Mouse (Mus musculus) bone marrow, adult 2 months (tissue): ENCODE results near the gene Olfr904. TPM values are rescaled to one million over a fixed set of nuclear protein-coding genes. Genes with fewer than 3 reads are reported as not detected.
"Not testable (repeated sequence)": the region's sequence is repeated elsewhere in the genome, so short reads cannot be mapped to it uniquely, and the experiment has no call there.

Source experiments
- H3K27ac ChIP-seq: fragments of 200-500 bp; 2 replicates; pipeline ENCODE4 v1.5.1; 2012; ENCODE audit warnings: low read depth, mild to moderate bottlenecking, control low read depth, inconsistent platforms, low read length; ENCODE audit not compliant: control insufficient read depth, poor library complexity, insufficient read depth
- H3K4me1 ChIP-seq: fragments of 200-500 bp; 2 replicates; pipeline ENCODE4 v1.6.1; 2011; ENCODE audit warnings: low read length; ENCODE audit not compliant: control insufficient read depth, insufficient read depth
- H3K4me3 ChIP-seq: fragments of 200-500 bp; replicated peaks from 2 replicates; pipeline ENCODE3; 2011; ENCODE audit warnings: mild to moderate bottlenecking, low read depth, low read length, control low read depth; ENCODE audit not compliant: control insufficient read depth
- CTCF ChIP-seq: fragments of 200-500 bp; IDR thresholded peaks from 2 replicates; pipeline ENCODE4 v1.5.1; 2011; ENCODE audit warnings: low read length, control low read depth; ENCODE audit not compliant: control insufficient read depth, insufficient read depth
- POLR2A ChIP-seq: fragments of 200-500 bp; IDR thresholded peaks from 2 replicates; pipeline ENCODE4 v1.6.1; 2011; ENCODE audit warnings: low read depth, mild to moderate bottlenecking, control low read depth, low read length, borderline replicate concordance; ENCODE audit not compliant: control insufficient read depth
- WGBS: fragments of 180-500 bp; shearing (Covaris S2); methylation state at CpG from one replicate; pipeline ENCODE4 v1.1.7; 2018; 5-methylcytosine and 5-hydroxymethylcytosine counted together
- polyA plus RNA-seq: library from polyadenylated mRNA; stranded (reverse); fragments of >200 nt; gene quantifications from 2 replicates; pipeline ENCODE4 v1.2.4, GENCODE M21; 2011; ENCODE audit warnings: low replicate concordance; ENCODE audit not compliant: missing spikeins, insufficient read depth, insufficient read length

Olfr904 gene
- not detected in 2 replicates for polyA plus RNA-seq

DNA sequence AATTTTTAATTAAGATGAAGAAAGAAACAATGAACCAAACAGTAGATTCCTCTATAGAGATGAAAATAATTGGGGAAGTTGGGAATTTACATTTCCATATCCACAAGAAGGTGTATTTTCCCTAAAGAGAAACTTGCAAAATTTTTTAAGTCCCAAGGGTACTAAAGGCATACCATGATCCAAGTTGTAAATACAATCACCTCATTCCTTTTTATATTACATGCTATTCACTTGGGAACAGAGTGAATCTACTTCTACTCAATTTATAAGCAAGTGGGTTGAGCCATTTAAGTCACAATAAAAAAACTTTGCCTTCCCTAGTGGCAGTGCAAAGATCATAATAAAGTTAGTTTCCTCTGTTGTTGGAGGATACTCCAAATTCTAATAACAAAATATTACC lies at the start of gene Olfr904:
Gene Olfr904, plus strand, starts transcription at position 301 of the 400 bp plus-strand sequence.
- Histone ChIP-seq H3K27ac (no peak within 1 kb of the TSS), H3K4me3 (no peak within 1 kb of the TSS), H3K4me1 (no peaks in the 10 kb centered on the region)
- no peak for TF ChIP-seq CTCF
- no peak for TF ChIP-seq POLR2A

DNA sequence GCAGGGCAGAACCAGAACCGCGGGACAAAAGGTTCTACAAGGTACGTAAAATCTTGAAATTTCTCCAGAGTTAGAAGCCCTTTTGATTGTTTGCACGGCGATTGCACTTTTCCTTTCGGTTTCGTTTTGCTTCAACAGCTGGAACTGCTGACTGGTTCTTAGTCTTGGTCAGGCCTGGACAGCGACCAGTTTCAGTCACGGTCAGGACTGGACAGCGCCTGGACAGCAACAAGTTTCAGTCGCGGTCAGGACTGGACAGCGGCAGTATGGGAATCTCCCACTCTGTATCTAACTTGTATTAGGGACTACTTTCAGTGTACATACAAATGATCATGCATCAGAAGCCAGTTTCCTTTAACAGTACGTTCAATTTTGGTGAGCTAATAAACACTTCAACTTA lies 49.4 kb upstream of the Olfr904 start:
- 89% methylated on average over 14 of the region's 14 CpGs for WGBS
- not testable (repeated sequence) for H3K27ac ChIP-seq

DNA sequence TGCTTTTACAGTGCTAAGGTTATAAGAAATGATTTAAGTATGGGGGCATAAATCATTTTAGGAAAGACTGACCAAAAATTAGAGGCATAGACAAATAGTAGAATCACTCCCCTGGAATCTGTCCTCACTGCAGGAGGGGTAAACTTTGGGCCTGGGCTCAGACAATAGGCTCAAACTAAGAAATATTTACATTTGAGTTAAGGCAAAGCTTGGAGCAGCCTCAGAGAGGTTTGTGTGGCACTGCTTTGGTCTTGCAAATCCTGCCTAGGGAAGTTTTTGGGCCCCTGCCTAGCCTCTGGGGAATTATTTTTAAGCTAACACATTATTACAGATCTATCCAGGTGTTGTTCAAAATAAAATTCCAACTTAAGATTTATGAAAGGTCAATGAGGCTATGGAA lies 39.1 kb upstream of the Olfr904 start:
- Histone ChIP-seq H3K4me3 (no peak overlapping the region), H3K27ac (no peak overlapping the region), H3K4me1 (no peaks in the 10 kb centered on the region)
- TF ChIP-seq POLR2A (no peak), CTCF (no peak)

More for the DNA sequence above, 49.4 kb upstream of the Olfr904 start:
- H3K4me1 ChIP-seq, H3K4me3 ChIP-seq: not testable (repeated sequence)

DNA sequence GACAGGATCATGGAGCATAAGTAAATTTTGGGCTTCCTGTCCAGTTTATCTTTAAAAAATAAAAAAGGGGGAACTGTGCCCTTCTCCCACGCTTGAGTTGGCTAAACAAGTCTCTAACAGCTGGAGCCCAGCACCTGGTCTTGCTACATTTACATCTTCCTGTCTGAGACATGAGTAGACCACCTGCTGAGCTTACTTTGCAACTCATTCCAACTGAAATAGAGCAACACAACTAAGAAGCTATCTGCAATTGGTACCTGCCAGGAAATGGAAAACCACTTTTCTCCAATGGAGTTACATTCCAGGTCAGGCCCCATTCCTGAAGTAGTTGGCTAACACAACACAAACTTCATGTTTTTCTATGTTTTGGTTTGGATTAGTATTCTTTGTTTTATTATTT lies 35.9 kb upstream of the Olfr904 start:
- TF ChIP-seq CTCF (no peak), POLR2A (no peak)
- H3K4me3 ChIP-seq: no peak overlapping the region
- H3K27ac ChIP-seq: no peak overlapping the region
- 35% methylated on average over 1 of the region's 1 CpGs for WGBS
- no peaks in the 10 kb centered on the region for H3K4me1 ChIP-seq

DNA sequence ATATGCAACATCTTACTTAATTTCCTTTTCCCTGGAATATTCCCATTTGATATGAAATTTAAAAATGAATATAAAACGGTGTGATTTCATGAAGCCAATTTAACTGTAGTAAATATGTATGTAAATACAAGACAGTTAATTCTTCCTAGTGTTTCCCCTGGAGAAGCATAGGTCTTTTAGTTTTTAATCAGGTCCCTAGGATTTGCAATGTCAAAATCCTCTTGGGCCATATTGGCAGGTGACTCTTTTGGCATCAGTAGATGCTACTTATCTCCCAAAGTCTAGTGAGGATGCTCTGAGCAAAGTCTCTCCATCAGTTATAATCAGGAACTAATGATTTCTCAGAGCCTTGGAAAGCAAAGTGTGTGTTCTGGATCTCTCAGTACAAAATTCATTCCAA lies 33.8 kb upstream of the Olfr904 start, which contains the start of gene Olfr901:
Gene Olfr901, plus strand, starts transcription at position 301 of the 400 bp plus-strand sequence.
- H3K4me3 ChIP-seq: no peak within 1 kb of the TSS
- no peak within 1 kb of the TSS for H3K27ac ChIP-seq
- H3K4me1 ChIP-seq: no peaks in the 10 kb centered on the region
- TF ChIP-seq CTCF (no peak), POLR2A (no peak)
- WGBS: 86% methylated on average over 1 of the region's 1 CpGs

DNA sequence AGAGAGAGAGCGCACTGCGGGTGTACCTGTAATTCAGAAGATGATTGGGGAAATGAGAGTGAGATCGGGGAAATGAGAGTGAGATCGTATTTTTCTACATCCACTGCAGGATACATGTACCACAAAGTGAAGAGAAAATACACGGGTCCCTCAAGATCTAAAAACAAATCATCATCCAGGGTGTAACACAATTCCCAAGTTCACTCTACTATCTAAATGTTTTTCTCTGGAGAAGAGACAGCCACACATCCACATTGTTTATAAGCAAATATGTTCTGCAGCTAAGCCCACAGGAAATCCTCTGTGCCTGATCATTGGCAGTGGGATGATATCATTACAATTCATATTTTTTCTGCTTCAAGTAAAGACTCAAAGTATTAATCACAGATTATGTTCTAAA lies 15.6 kb upstream of the Olfr904 start, which contains the start of gene Olfr902:
Gene Olfr902, plus strand, starts transcription at position 301 of the 400 bp plus-strand sequence.
- H3K27ac ChIP-seq: no peak within 1 kb of the TSS
- H3K4me1 ChIP-seq: no peaks in the 10 kb centered on the region
- 80% methylated on average over 5 of the region's 5 CpGs for WGBS
- H3K4me3 ChIP-seq: no peak within 1 kb of the TSS
- TF ChIP-seq POLR2A (no peak), CTCF (no peak)

DNA sequence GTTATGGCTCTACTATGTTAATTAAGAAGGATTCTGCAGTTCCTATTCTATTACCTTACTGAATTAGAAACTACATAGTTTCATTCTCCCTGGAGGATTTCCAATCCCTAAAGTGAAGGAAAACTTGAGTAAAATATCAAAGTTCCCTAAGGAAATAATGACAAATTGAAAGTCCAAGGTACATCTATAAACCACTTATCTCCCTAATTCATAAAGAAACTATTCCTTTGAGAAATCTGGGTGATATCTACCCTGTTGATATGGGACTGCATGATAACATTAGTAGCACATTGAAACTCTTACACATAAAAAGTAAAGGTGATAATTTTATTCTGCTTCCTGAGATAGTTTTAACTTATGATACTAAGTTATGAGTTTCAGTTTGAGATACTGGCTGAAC lies 7.9 kb downstream of the Olfr904 start, which contains the start of gene Olfr905:
Gene Olfr905, plus strand, starts transcription at position 301 of the 400 bp plus-strand sequence.
- Histone ChIP-seq H3K4me3 (no peak within 1 kb of the TSS), H3K27ac (no peak within 1 kb of the TSS), H3K4me1 (no peaks in the 10 kb centered on the region)
- no peak for TF ChIP-seq POLR2A
- no peak for TF ChIP-seq CTCF

DNA sequence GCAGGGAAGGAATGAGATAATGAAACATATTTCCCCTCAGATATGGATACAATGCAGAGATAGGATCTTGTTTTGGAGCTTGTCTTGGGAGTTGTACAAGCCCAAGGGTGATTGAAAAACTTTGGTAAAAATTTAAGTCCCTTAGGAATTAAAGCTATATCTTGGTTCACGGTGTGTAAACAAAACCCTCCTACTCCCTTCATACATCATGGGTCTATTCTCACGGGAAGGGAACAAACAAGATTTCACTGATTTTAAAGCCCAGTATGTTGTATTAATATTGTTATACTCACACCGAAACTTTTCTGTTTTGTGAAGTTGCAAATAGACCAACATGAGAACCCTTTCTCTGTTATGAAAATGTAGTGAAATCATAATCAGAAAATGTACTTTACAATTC lies 23.8 kb downstream of the Olfr904 start, which contains the start of gene Olfr906:
Gene Olfr906, plus strand, starts transcription at position 301 of the 400 bp plus-strand sequence.
- WGBS: 49% methylated on average over 3 of the region's 3 CpGs
- no peak within 1 kb of the TSS for H3K27ac ChIP-seq
- no peak within 1 kb of the TSS for H3K4me3 ChIP-seq
- no peaks in the 10 kb centered on the region for H3K4me1 ChIP-seq
- TF ChIP-seq POLR2A (no peak), CTCF (no peak)

DNA sequence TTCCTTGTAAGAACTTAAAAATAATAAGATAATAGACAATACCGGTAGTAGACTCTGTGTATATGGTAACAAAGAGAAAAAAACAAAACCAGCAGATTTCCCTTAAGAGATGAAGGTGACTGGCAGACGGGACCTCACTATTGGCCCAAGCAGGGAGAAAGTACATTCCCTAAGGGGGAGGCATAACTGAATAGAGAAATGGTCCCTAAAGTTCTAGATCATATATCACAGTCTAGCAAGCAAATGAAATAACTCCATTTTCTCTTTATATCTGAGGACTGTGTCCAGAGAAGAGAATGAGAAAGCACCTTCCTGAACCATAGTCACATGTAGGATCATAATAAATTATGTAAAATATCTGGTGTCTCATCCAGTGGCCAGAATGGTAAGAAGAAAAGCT lies 32.6 kb downstream of the Olfr904 start, which contains the start of gene Olfr907:
Gene Olfr907, plus strand, starts transcription at position 301 of the 400 bp plus-strand sequence.
- H3K27ac ChIP-seq: no peak within 1 kb of the TSS
- TF ChIP-seq CTCF (no peak), POLR2A (no peak)
- no peaks in the 10 kb centered on the region for H3K4me1 ChIP-seq
- WGBS: 67% methylated on average over 2 of the region's 2 CpGs
- no peak within 1 kb of the TSS for H3K4me3 ChIP-seq
